Mouse (Mus musculus) intestine, embryonic 16.5 days (tissue): ENCODE results near the gene Sipa1l3. TPM values are rescaled to one million over a fixed set of nuclear protein-coding genes. Genes with fewer than 3 reads are reported as not detected.

ENCODE experiments used
- polyA plus RNA-seq: library from polyadenylated mRNA; unstranded; fragments of >200 nt; fragmentation: Nextera tagmentation; extraction: Ambion mirVana; gene quantifications from 2 replicates; pipeline ENCODE4 v1.2.1, GENCODE M21; 2015

Gene Sipa1l3
- polyA plus RNA-seq, 1 experiment from 2014 or later = 24.1 TPM

Other genes with a start within 250 kb of the Sipa1l3 start
- 626 and 672 TPM in 2 replicates for gene Spint2, start 236.7 kb downstream of the Sipa1l3 start, polyA plus RNA-seq
- gene Ppp1r14a, start 229.3 kb downstream of the Sipa1l3 start, polyA plus RNA-seq = 40.8 and 45.2 TPM in 2 replicates
- 6.2 and 6.8 TPM in 2 replicates for gene Dpf1, start 214.7 kb downstream of the Sipa1l3 start, polyA plus RNA-seq
- gene Catsperg2, start 208.4 kb upstream of the Sipa1l3 start, polyA plus RNA-seq = not detected in 2 replicates
- 8.0 and 8.1 TPM in 2 replicates for gene Zfp84, start 249.9 kb upstream of the Sipa1l3 start, polyA plus RNA-seq